Mouse (Mus musculus): ENCODE data around the gene Tmem52. TPM values are rescaled to one million over a fixed set of nuclear protein-coding genes. Genes with fewer than 3 reads are reported as not detected.

Gene Tmem52
- total RNA-seq, 1 experiment = 0.67 TPM

DNA sequence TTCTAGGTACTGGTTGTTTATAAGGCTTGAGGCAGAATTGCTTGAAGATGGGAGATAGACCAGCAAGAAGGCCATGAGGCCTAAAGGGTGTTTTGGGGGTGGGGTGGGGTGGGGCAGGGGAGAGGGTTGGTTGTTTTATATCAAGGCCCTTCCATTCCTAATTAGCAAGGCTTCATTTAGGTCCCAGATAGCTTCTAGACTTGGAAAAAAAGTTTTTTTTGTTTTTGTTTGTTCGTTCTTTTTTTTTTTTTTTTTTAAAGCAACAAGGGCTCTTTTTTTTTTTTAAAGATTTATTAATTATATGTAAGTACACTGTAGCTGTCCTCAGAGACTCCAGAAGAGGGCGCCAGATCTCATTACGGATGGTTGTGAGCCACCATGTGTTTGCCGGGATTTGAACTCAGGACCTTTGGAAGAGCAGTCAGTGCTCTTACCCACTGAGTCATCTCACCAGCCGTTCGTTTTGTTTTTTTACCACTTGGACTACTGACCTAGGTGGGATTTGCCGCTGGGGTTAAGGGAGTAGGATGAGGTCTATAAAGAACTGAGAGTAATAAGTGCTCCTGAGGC, 49.1 kb downstream of the Tmem52 start:
- peaks cover 2% of the 10 kb centered on the region for H3K36me3 ChIP-seq (ENCODE audit: control insufficient read depth, insufficient read depth, low read length, poor library complexity, severe bottlenecking)
- H3K27ac ChIP-seq (ENCODE audit: insufficient read depth, low read depth, low read length, poor library complexity, severe bottlenecking) = no peak overlapping the region
- in situ Hi-C loops (cut with MboI; ENCODE audit: low sequenced_read_pairs in 2 of 2, unreplicated experiment in 2 of 2) = no loop called here
- TF ChIP-seq ZC3H11A (IDR thresholded peaks at IDR 0.05; ENCODE audit: borderline replicate concordance, low read depth, low read length) (no peak), ZNF384 (IDR thresholded peaks at IDR 0.05; ENCODE audit: low read depth, low read length) (peak; percentile 78; the same call in 1 of the 2 replicates)
- H3K9me3 ChIP-seq (ENCODE audit: control insufficient read depth, insufficient read depth, low read depth, low read length) = no peaks in the 10 kb centered on the region
- no peak for DNase-seq (ENCODE audit: low read depth, low spot score)
- no peak overlapping the region for H3K9ac ChIP-seq (ENCODE audit: insufficient read depth, low read depth, low read length, poor library complexity, severe bottlenecking)
- H3K4me3 ChIP-seq (ENCODE audit: insufficient read depth in 1 of 2, low read depth in 1 of 2, low read length in 2 of 2, poor library complexity in 1 of 2, severe bottlenecking in 1 of 2) = no peak overlapping the region
- peaks cover 0 to 7% of the 10 kb centered on the region in 2 experiments; a peak in 2 of 4 replicates for H3K4me1 ChIP-seq (ENCODE audit: control insufficient read depth in 2 of 2, insufficient read depth in 2 of 2, low read length in 2 of 2, poor library complexity in 1 of 2)

Other genes starting within 250 kb of the Tmem52 start
- gene Ski, start 246.5 kb upstream of the Tmem52 start, total RNA-seq (2012; rRNA removed) = 30.2 and 38.0 TPM in 2 replicates
- 16.4 and 17.8 TPM in 2 replicates for gene Faap20, start 219.3 kb upstream of the Tmem52 start, total RNA-seq (2012; rRNA removed)
- 17.0 and 19.5 TPM in 2 replicates for gene Prkcz, start 107.8 kb upstream of the Tmem52 start, total RNA-seq (2012; rRNA removed)
- gene Gabrd, start 71.0 kb upstream of the Tmem52 start, total RNA-seq (2012; rRNA removed) = not detected in 2 replicates
- gene Cfap74, start 59.9 kb upstream of the Tmem52 start, total RNA-seq (2012; rRNA removed) = 4.8 and 5.0 TPM in 2 replicates
- gene Gnb1, start 22.2 kb downstream of the Tmem52 start, total RNA-seq (2012; rRNA removed) = 134 and 156 TPM in 2 replicates
- 73.5 and 88.5 TPM in 2 replicates for gene Nadk, start 93.3 kb downstream of the Tmem52 start, total RNA-seq (2012; rRNA removed)
- 25.5 and 33.5 TPM in 2 replicates for gene Slc35e2, start 132.3 kb downstream of the Tmem52 start, total RNA-seq (2012; rRNA removed)
- gene Cdk11b, start 155.7 kb downstream of the Tmem52 start, total RNA-seq (2012; rRNA removed) = 45.7 and 50.1 TPM in 2 replicates
- gene Gm10563, start 176.3 kb downstream of the Tmem52 start, total RNA-seq (2012; rRNA removed) = not detected in 2 replicates
- gene Mmp23, start 184.3 kb downstream of the Tmem52 start, total RNA-seq (2012; rRNA removed) = 12.1 and 19.0 TPM in 2 replicates
- gene Mib2, start 200.1 kb downstream of the Tmem52 start, total RNA-seq (2012; rRNA removed) = 55.3 and 100 TPM in 2 replicates
- 10.0 and 22.1 TPM in 2 replicates for gene Fndc10, start 225.2 kb downstream of the Tmem52 start, total RNA-seq (2012; rRNA removed)
- gene Ssu72, start 235.7 kb downstream of the Tmem52 start, total RNA-seq (2012; rRNA removed) = 125 and 129 TPM in 2 replicates